Mouse (Mus musculus) spleen, postnatal 36 days (tissue): ENCODE results near the gene Gadd45a.

Source experiments
- DNase-seq, 2 experiments: peaks; one replicate each; pipeline ENCODE4 v3.0.0; 2022; ENCODE audit warnings: low spot score in 2 of 2, mixed read lengths in 1 of 2

Gene Gadd45a

GRCm38 (mm10) chr6:66985500-66985899, 51.8 kb downstream of the Gadd45a start:
- DNase-seq: no peak
